Mouse (Mus musculus): ENCODE results near the gene Gm26920.

The Gm26920 gene

DNA sequence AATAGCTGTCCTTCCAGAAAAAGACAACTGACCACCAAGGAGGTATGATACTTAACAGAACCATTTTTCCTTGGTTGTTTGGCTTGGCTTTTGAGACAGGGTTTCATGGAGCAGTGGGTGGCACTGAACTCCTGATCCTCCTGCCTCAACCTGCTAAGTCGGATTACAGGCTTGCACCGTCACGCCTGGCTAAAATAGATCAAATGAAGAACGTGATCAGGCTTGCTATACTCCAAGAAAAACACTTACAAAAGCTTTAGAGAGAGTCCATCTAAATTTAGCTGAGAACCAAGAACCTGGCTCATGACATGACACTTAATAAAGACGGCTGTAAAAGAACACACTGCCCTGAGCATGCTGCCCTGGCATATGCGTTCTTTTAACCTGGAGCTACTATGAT, 29.9 kb downstream of the Gm26920 start:
- 88% methylated on average over 6 of the region's 6 CpGs for WGBS

DNA sequence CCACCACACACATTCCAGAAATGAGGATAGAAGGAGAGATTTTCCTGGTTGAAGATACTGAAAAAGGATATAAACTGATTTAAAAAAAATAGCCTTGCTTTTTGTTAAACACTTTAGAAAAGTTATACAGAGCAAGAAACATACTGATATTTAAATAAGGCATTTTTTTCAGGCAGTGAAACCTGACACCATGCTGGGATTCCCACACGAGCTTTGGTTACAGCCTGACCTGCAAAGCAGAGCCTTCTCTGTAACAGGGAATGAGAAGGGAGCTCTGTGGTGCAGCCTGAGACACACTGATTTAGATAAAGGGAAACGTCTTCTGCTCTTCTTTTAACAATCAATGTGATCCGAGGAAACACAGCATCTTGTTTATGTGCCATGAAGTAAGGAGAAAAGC, 36.6 kb downstream of the Gm26920 start:
- WGBS: 19% methylated on average over 3 of the region's 3 CpGs

DNA sequence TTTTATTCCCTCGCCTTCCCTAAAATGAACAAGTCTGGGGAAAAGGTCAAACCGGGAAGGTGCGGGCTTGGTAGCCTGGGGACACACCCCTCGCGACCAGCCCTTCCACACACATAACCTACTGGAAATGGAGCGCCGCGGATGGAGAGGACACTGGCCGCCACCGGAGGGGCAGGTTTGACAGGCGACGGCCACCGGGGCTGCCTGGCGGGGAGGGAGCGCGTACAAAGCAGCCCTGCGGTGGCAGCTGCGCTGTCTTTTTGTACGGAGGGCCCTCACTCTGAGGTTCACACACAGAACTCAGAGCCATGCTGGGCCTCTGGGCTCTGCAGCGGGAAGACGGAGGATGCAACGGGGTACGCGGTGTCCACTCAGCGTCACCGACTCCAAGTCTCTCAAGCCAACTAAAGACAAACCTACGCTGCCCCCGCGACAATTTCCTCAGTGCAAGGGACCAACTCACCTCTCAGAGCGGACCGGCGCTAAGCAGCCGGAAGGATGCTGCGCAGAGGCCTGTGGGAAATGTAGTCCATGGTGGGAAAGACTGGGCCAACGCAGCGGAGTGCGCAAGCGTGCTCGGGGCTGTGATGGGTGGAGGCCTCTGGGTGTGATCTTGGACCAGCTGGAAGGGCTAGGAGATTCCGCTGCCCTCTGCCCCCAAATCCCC, 39.2 kb downstream of the Gm26920 start, which contains the start of gene Zfp14:
Gene Zfp14 (minus strand): TSS at position 499 of the 667 bp plus-strand sequence.
- under 1% methylated on average over 40 of the region's 40 CpGs for WGBS

DNA sequence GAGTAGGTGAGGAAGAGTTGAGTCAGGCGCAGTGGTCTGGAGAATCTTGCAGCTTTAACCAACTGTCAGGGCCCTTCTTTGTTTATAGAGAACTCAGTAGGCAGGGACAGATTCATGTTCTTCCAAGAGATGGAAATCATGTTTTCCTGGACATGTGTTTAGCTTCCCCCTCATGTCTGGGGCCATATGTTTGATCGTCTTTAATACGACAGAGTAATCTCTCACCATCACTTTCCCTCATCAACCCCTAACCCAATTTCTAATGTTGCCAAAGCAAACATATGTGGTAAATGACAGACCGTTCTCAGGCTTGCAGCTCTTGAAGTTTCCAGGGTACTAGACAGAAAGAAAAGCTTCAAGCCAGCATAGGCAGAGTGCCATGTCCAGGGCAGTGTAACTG, 42.1 kb downstream of the Gm26920 start:
- 74% methylated on average over 4 of the region's 4 CpGs for WGBS

DNA sequence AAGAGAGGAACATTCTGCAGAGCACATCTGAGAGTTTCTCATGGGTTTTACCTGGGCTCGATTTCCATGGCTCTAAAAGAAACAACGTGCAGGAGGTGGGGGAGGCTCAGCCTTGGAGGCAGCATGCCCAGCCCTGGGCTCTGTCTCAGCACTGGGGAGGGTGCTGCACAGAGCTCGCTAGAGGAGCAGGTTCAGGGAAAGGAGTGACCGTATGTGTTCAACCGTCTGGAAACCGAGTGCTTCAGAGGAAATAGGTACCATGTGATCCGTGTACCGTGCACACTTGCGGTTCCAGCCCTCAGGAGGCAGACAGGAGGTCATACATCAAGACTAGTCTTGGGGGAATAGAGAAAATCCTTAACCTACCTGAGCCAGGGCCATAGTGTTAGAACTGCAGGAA, 45.9 kb downstream of the Gm26920 start:
- 62% methylated on average over 9 of the region's 9 CpGs for WGBS

DNA sequence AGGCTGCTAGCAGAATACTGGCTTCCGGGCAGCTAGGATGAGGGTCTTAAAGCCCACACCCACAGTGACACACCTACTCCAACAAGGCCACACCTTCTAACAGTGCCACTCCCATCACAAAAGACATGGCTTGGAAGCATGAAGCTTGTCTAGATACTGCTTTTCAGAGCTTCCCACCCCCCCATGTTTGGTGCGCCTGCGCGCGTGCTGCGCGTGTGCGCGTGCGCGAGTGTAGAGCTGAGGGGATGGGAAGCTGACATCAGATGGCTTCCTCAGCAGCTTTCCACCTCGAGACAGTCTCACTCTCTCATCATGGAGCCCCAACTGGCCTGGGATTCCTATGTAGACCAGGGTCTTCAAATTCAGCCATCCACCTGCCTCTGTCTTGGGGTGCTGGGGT, 55.9 kb downstream of the Gm26920 start:
- 93% methylated on average over 12 of the region's 12 CpGs for WGBS

DNA sequence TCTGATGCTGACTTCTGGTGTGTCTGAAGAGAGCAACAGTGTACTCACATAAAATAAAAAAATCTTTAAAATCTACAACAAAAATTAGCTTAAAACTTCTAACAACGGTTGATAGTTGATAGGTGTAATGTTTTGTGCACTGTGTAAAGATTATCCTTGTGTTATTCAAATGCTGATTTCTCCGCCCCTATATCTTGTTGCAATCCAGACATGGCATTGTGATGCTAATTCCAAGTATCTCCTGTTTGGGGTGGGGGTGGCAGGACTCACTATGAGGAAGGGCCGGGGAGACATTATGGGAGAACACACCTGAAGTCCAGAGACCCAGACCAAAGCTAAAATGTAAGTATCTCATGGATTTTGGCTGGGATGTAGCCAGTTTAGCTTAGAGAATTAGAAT, 58.8 kb downstream of the Gm26920 start:
- WGBS: 74% methylated on average over 3 of the region's 3 CpGs

DNA sequence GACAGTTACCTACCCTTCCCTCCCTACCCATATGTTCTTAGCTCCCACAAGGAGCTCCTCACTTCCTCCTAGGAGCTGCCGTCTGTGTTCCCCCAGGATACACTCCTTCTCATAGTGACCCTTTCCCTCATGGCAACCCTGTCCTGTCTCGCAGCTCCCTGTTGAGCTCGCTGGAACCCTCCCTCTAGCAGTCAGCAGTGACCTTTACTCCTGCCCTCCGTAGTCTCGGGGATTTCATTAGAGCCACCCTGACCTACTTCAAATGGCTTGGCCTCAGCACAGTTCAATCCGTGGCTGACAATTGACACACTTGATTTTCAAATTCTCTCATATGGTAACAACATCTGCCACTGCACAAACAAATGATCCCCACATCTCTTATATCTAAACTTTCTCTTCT, 59.5 kb downstream of the Gm26920 start:
- 50% methylated on average over 6 of the region's 6 CpGs for WGBS

DNA sequence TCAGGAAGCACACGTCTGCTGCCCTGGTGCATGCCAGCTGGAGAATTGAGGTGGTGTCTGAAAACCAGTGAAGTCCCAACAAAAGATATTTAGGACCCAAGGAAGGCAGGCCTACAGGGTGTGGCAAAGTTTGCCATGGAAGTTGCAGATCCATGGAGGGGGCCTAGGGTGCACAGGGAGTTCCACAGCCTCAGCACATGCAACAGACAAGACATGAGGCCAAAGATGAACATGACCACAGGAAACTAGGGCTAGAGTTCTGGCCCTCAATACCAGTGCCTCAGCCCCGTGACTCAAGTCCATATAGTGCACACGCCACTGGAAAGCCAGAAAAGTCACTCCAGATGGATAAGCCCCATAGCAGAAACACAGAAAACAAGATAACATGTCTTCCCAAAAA, 61.6 kb downstream of the Gm26920 start:
- 95% methylated on average over 3 of the region's 3 CpGs for WGBS

DNA sequence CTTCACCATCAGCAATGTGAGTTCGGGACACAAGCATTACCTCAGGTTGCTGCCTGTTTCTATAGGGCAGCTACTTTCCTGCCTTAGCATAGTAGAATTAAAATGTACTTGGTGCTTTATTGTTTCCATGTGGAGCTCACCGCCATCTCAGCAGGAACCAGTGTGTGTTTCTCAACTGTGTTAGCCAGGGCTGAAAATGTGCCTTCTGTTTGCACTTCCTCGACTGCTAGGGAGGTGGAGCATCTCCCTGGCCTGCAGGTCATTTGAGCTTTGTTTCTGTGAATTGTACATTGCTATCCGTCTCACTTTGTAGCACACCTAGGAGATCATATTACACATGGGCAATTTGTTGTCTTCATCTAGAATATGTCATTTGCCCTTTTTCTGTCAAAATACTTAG, 62.9 kb downstream of the Gm26920 start:
- 70% methylated on average over 4 of the region's 4 CpGs for WGBS

DNA sequence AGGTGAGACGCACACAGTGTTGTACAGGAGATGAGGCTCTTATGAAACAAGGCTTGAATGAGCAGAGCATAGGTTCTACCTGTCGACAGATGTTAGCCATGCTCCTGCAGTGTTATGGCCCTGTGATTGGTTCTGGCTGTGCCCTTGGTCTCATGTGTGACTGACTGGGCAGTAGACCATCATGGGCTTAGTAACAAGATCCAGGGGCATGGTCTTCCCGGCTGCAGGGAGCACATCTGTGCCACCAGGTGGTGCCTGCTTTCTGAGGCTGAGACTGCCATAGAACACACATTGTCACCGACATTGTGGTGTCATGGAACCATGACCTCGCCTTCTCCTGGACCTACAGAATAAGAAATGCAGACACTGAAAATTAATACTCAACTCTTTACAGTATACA, 64.9 kb downstream of the Gm26920 start:
- WGBS: 78% methylated on average over 5 of the region's 5 CpGs

DNA sequence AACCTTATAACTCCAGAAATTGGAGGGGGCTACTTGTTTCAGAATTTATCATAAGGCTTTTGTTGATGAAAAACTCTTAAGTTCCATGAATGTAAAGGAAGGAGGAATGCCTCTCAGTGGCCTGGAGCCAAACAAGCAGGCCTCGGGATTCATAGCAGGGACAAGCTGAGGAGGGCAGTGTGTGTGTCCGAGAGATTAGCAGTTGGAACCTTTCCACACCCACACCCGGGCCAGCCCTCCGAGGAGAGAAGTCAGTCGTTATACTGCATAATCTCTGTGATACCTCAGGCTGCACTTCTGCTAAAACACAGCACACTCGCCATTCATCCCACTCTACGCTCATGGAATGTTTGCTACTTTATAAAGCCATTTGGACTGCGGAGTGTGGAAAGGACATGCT, 66.4 kb downstream of the Gm26920 start:
- 85% methylated on average over 8 of the region's 8 CpGs for WGBS

DNA sequence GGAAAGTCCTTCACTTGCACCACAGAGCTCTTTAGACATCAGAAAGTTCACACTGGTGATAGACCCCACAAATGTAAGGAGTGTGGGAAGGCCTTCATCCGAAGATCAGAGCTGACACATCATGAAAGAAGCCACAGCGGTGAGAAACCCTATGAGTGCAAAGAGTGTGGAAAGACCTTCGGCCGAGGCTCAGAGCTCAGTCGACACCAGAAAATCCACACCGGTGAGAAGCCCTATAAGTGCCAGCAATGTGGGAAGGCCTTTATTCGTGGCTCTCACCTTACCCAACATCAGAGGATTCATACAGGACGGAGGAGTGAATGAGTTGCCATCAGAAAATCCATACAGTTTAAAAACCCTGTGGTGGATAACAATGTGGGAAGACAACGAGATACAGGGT, 66.9 kb downstream of the Gm26920 start:
- 92% methylated on average over 9 of the region's 9 CpGs for WGBS

DNA sequence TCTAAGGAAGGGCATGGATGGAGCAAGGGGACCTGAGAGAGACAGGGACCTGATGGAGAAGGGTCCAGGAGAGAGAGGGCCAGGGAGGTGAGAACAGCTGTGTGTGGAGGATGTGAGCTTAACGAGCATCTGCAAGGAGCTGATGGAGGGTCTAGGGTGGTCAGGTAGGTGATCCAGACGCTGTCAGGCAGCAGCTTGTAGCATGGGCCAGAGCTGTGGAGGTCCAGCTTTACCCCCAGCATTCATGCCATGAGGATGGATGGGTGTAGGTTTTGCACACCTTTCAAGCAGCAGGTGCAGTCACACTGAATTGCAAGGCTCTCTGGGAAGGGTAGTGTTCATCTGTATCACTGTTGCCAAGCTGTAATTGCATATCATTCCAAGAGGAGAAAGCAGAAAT, 70.7 kb downstream of the Gm26920 start:
- WGBS: 92% methylated on average over 2 of the region's 2 CpGs

DNA sequence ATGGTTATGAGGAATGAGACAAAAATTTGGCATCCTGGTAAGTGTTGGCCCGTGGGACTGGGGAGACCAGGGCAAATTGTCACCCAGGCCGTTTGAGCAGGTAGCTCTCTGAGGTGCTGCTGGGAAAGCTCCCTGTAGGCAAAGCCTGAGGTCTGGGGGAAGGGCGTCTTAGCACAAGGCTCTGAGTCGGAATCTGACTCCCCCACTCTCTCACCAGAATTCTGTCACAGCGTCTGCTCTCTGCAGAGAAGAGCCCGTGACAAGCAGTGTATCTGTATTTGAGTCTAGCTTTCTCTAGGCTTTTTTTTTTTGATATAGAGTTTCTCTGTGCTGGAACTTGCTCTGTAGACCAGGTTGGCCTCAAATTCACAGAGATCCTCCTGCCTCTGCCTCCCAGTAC, 73.0 kb downstream of the Gm26920 start:
- WGBS: 78% methylated on average over 6 of the region's 6 CpGs

DNA sequence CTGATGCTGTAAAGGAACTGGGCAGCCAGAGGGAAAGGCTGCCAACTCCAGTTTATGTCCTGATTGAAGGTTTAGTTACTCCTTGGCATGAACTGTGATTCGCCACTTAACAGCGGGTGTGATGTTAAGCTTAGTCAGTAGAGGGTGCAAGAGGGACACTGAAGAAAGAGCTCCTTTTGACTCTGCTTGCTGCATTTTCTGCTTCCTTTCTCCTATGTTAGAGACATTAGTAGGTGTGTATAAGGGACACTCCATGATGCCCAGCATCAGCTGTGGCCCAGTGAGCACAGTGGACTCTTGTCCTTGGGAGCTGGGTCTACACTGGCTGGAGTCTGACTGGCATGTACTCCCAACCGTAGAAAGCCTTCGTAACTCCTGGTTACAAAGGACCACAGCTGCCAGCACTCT, 77.2 kb downstream of the Gm26920 start:
- WGBS: 33% methylated on average over 4 of the region's 4 CpGs

DNA sequence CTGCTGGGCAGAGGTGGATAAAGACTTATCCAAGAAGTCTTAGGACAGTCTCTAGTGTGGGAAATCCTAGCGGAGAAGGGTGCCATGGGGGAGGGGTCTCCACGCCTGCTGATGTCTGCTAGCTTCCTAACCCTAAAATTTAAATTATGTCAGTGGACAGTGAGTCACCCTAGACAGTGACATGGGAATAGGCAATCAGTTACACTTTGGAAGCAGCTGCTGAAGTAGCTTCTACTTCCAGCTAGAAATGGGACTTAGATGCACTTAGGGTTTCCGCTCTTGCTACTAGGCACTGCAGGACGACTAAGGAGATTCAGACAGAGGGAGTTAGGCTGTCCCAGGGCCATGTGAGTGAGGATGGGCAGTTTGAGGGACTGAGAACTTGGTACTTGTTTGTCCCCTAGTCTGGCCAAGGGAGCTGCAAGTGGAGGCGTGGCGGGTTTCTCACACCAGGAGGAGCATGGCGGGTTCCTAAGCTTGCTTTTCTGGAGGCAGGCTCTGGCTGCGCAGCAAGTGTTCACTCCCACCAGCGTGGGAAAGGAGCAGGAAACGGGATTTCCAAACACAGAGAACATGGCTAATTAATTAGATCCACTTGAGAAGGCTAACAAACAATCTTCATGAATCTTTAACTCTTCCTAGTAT, 79.5 kb downstream of the Gm26920 start:
- 61% methylated on average over 10 of the region's 10 CpGs for WGBS

DNA sequence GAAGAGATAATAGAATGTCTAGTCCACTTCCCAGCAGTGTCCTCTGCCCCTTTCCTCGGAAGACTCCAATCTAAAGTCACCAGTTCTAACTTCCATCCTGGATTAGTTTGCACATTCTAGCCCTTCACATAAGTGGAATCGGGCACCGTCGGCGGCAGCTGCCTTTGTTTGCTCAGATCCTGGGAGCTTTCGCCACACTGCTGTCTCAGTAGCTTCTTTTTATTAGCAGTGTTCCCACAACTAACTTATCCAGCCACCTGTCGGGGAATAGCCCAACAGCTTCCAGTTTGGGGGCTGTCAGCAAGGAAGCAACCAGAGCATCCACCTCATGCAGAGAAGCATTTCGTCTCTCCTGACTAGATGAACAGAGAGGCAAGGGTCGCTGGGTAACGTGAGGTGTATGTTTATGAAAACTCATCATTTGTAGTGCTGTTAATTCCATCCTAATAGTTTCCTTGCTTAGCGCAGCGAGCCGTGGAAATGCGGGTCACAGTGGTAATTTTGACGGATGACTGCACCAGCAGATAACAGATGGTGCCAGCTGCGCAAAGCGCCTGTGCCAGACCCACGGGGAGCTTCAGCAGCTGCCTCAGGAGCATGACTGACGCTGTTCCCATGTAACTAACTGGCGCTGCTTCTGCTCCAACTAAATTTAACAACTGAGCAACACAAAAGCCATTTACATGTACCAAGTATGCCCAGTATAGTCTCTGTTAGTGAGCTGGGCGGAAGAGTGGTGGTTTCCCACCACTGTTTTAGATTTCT, 80.7 kb downstream of the Gm26920 start:
- 39% methylated on average over 21 of the region's 21 CpGs for WGBS

DNA sequence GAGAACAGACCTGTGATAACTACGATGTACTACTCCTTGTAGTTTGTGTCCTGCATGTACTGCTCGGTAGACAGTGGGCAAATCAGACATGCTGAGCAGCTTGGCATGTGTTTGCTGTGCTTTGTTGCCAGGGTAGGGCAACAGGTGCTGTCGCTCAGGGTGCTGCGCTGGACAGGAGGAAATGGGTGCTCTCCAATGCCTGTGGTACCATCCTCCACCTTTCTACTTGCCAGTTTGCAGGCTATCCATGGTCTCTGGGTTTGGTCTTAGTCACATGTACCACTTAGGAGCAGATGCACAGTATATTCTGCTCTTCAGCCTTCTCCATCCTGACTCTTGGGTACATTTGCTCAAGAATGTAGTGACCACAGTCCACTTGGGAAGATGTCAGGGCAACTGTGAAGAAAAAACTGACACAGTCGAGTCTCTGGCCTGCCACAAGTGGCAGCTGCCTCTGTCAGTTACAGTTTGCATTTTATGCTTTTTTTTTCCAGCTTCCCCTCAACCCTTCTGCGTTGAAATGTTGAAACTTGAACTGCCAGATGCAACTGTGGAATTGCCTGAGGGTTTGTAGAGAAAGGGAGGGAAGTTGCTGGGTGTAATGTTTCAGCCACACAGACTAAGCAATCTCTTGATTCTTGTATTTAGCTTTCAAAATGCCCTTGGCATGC, 82.1 kb downstream of the Gm26920 start:
- 61% methylated on average over 6 of the region's 6 CpGs for WGBS

DNA sequence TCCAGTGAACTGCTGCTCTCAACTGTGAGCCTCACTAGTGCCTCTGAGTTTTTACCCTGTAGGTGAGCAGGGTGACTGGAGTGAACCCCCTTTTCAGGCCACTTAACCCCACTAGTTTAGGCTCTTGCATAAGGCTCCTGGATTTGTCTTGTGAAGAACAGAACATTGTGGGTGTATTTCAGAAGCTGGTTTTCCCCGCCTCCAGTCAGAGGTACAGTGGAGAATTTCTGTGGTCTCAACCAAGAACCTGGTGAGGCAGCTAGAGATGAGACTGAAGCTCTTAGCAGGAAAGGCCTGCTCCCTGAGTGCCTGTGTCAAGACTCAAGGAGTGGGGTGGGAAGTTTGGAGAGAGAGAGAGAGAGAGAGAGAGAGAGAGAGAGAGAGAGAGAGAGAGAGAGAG, 82.6 kb downstream of the Gm26920 start:
- 56% methylated on average over 1 of the region's 1 CpGs for WGBS
